Mouse (Mus musculus): Measurements from ENCODE around the gene Necap2.
A peak's percentile ranks its signal among the peaks of the same experiment; 100 is the strongest.

Necap2 gene

DNA sequence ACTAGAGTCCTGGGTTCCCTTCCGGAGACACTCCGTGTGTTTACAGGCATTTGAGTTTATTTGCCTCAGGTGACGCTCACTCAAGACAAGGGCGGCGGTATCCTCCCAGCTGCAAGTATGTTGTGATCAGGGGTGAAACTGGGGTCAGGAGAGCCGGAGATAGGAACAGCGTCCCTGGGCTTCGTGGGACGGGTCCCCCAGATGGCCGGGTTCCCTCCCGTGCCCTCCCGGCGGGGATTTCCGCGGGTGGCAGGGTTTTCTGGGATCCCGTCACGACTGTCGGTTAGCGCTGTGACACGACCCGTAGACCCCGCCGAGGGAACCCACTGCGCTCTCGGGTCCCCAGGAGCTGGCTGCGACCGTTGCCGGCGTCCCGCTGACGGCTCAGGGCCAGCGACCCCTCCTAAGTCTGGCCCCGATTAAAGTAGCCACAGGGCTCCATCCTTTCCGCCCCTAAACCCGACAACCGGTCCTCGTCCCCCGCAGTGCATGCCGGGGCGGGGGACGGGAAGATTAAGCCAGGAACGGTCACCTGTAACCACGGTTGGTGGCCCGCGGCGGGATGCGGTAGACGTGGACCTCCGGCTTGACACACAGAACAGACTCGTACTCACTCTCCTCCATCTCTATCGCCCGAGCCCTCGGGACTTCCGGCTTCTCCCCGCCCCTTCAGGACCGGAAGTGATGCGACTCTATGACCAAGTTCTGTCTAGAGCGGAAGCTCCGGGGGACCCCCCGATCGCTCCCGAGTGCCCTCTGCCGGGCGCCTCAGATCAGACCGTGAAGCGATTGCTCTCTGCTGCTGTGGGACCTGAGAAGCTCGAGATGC, at the start of gene Necap2:
Necap2 (minus strand) TSS at position 677 of the 829 bp plus-strand sequence.
- DNase-seq (ENCODE audit: low read depth, low spot score) = peak; percentile 95

DNA sequence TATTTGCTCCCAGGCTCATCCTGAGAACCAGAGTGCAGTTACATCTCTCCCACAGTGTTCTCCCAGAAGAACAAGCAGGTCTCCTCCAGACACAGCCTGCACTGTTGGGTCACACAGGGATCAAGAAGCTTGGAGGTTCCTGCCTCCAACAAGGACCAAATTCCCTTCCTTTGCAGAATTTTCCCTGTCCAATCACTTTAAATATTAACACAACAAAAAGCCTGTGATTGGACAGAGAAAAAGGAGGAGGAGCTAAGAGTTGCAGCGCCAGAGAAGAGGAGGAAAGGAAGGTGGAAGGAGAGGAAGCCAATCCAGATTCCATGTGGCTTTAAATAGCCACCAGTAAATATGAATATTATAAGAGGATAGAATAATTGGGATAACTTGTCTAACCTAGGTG, 44.9 kb upstream of the Necap2 start:
- no peak for DNase-seq (ENCODE audit: low read depth, low spot score)

DNA sequence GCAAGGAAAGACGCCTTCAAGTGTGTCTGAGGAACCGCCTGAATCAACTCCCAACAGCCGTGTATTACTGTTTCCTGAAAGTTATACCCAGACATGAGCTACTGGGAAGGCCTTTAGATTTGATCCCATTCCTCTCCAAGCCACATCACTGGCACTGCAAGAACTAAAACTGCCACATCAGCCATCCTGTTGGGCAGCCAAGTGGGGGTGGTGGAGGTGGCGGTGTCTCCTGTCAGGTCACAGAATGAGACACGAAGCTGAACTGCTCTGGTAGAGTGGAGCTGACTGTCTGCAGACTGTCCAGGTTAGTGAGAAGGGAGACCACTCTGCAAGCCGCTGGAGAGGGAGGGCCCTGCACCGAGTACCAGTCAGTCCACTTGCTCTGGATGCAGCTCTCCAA, 44.5 kb upstream of the Necap2 start:
- DNase-seq (ENCODE audit: low read depth, low spot score) = no peak

DNA sequence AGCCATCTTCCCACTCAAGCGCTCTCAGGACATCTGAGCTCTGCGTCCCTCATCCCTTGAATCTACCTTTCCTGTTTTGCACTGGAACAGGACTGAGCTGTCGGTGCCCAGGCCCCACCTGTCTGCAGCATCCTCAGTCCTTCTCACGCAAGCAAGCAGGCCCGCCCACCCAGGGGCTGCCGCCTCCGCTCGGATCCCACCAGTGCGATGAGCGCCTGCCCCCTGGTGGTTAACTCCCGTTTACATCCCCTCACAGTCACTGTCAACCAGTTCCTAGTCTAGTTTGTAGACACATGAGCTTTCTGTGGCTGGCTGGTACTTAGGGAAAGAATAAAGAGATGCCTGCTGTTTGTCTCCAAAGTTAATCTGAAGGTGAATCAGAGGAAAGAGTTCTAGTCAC, 42.5 kb upstream of the Necap2 start:
- peak; percentile 37 for DNase-seq (ENCODE audit: low read depth, low spot score)

DNA sequence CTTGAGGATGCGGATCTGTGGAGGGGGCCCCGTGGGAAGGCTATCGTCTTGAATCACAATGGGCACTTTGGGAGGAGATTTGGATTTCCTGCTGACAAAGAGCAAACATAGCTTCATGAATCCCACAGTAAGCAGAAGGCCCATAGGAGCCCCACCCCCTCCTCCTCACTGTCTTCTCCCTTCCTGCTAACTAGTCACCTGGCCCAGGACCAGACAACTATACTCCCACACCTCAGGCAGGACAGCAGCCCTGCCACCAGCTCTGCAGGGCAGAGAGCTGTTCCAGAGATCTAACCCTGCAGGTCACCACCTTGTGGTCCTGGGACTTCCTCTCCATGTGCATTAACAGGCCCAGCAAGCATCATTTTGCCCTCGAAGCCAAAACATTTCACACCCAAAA, 40.5 kb upstream of the Necap2 start:
- no peak for DNase-seq (ENCODE audit: low read depth, low spot score)

DNA sequence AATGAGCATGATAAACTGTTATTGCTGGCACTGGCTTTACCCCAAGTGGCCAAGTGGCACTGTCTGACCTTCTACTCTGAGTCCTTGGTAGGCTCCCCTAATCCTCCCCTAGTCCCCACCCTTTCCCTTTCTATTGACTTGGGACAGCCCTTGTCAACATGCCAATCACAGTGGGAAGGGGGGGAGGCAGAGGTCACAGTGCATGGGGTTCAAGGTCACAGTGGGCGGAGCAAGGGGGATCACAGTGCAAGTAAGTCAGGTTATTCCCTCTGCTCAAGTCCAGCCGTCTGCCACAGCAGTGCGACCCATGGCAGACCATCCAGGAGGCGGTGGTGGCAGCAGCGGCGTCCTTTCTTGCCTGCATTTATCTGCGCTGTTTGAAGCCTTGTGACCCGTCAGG, 37.2 kb upstream of the Necap2 start:
- no peak for DNase-seq (ENCODE audit: low read depth, low spot score)

DNA sequence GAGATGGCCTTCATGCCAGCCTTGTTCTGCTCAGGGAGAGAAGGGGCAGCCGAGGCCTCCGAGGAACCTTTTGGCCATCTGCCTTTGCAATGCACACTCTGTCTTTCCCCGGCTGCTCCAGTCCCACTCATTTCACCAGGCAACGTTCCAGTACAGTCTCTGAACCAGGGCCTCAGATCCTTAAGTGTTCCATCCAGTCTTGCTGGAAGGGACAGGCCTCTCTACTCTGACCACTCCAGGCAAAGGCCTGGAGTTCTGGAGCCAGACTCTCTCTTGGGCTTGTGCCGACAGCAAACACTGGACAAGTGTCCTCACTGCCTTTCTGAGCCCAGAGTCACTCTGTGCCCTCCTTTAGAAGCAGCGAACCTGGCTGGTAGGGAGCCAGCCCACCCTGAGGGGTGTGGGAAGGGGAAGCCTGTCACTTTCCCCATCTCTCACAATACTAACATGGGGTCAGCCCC, 36.4 kb upstream of the Necap2 start:
- DNase-seq (ENCODE audit: low read depth, low spot score) = no peak

DNA sequence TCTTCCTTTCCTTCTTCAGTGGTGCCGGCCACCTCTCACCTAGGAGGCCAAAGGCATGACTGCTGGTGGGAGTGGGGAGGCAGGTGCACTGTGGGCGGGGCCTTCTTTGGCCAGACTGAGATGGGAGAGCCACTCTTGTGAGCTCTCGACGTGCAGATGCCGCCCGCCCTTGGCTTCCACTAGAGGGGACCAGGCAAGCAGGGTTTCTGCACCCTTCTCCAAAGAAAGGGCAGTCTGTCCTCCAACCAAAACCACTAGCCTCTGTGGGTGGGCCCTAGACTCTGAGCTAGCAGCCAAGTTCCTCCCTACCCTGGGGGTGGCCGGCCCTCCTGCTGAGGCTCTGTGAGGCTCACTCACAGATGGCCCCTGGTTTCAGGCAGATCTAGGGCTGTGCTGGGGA, 35.7 kb upstream of the Necap2 start:
- no peak for DNase-seq (ENCODE audit: low read depth, low spot score)

DNA sequence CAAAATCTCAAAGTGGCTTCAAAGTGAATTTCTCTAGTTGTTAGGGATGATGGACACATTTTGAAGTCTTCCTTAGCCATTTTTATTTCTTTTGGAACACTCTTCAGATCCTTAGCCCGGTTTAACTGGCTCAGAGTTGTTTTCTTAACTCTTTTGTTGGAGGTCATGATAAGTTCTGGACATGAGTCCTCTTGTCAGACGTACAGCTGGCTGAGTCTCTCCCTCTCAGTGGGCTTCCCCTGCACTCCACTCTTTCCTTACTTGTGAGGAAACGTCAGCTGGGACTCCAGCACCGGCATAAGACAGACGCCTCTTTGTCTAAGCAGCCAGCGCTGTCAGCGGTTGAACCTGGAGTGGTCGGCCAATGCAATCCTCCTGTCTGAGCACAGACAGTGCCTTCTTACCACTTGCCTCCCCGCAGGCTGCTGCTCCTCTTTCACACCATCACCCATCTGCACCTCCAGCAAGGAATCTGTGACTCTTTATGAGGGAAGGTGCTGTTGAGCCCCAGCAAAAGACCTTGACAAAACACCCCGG, 30.1 kb upstream of the Necap2 start:
- DNase-seq (ENCODE audit: low read depth, low spot score) = no peak

DNA sequence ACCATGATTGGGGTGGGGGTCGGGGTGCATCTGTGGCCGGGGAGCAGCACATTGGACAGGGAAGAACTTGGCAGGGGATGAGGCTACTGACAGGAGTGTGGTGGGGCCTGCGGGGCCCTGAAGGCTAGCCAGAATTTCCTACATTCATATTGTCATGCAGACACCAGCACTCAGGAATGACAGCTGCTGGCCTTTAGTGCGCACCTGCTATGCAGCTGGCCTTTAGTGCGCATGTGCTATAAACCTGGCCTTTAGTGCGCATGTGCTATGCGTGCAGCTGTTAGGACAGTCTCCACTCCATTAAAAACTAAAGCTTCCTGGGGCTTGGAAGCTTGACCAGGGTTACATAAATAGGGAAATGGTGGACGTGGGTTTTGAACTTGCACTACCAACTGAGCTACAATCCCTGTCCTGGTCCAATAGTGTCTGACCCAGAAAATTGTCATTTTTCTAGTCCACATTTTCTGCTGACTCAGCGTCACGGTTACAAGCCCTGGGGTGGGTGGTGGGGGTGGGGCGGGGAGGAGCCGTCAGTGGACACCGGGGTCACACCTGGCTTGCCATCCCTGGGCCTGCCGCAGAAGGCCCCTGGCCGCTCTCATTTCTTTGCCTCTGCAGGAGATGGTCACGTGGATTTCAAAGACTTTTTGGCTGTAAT, 28.5 kb upstream of the Necap2 start:
- DNase-seq (ENCODE audit: low read depth, low spot score) = no peak

DNA sequence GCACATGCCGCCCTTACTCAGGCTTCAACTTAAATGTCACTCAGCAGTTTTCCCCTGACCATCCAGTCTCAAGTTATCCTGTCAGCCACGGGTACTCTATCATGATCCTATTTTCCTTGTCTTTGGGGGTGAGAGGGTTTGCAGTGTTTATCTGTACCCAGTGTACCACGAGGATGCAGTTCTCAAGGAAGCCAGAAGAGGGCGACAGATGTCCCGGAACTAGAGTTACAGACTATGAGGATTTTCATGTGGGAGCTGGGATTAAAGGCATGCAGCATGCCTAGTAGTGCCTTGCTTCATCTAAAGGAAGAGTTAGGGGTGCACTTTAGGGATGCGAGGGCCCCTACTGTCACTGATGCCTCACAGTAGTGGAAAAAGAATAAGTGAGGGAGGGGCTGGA, 23.7 kb upstream of the Necap2 start:
- DNase-seq (ENCODE audit: low read depth, low spot score) = no peak

DNA sequence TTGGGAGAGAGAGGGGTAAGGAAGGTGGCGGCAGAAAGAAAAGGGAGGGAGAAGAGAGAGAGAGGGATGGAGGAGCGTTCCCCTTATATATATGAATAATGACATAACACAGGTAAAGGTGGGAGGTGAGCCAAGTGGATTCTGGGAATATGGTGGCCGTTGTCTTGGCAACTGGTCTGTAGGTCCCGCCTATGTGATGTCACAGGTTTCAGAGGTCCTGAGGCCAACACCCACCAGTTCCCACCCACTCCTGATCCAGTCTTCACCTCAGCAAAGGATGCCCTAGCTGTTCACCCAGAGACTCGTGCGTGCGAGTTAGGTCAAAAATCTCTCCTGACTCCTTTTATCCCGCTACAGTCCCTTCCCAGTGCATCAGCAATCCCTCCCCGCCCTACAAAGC, 23.1 kb upstream of the Necap2 start:
- DNase-seq (ENCODE audit: low read depth, low spot score) = no peak

DNA sequence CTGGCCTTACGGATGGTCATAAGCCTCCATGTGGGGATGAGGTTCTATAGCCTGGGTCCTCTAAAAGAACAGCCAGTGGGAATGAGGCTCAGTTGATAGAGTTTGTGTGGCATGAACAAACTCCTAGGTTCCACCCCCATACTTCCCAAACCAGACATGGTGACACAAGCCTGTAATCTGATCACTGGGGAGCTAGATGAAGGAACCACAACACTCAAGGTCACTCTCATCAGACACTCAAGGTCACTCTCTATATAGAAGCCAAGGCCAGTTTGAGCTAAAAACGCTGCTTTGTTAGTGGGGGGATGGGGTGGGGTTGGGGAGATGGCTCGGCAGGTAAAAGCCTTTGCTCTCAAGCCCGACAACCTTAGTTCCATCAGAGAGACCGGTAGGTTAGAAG, 21.8 kb upstream of the Necap2 start:
- no peak for DNase-seq (ENCODE audit: low read depth, low spot score)

DNA sequence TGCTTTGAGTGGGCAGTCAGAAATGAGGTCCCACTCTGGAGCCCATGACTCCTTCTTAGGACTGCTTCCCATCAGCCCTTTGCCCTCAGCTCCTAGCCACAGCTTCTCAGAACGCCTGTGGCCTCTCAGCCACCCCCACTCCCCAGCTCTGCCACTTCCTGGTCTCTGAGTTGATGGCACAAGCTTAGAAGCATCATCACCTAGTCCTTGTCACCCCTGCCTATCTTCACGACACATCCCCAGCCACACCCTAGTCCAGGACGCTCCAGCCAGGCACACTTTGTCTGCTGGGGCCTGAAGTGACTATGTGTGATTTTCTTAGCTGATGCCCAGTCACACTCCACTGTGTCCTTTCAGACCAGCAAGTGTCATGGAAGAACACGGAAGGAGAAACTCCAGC, 20.8 kb upstream of the Necap2 start:
- DNase-seq (ENCODE audit: low read depth, low spot score) = peak; percentile 22

DNA sequence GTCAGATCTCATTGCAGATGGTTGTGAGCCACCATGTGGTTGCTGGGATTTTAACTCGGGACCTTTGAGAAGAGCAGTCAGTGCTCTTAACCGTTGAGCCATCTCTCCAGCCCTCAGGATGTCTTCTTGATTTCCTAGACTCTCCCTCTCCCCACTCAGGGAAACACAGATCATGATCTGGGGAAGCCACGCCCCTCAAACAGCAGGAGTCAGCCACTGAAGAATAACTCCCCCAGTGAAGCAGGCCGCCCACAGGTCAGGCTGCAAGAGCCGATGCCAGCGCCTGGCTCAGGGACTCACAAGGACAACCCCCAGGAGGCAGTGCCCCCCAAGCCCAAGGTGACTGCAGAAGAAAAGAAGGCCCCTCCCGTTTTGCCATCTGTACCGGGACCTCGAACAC, 18.6 kb upstream of the Necap2 start:
- DNase-seq (ENCODE audit: low read depth, low spot score) = no peak

DNA sequence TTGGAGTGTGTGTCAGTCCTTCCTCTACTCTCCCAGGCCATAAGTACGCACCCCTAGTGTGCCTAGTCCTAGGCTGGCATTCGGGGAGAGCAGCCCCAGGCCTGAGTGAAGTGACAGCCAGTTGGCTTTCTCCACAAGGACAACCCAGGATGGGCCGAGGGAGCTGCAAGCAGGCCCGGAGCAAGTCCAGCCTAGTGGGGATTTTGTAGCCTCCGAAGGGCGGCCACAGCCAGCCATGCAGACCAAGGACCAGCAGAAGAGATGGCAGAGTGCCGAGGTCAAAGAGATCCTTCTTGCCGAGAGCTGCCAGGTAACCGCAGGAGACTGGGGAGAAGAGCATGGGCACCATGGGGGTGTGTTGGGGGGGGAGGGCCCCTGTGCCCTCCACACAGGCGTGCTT, 16.9 kb upstream of the Necap2 start:
- DNase-seq (ENCODE audit: low read depth, low spot score) = no peak

DNA sequence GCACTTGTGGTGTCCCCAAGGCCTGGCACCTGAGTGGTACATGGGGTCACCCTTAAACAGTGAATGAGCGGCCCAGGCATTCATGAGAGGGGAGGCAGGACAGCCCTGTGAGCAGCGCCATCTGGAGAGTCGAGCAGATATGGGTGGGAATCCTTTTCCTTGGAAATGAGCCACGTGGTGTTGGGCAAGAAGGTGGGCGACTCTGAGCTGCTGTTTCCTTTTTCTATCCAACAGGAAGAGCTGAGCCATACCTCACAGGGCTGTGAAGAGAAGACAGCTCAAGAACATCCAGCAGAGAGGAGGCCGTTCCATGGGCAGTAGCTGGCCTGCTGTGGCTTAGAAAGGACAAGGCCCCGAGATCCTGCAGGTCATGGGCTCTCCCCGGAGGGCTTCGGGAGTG, 10.6 kb upstream of the Necap2 start:
- DNase-seq (ENCODE audit: low read depth, low spot score) = no peak

DNA sequence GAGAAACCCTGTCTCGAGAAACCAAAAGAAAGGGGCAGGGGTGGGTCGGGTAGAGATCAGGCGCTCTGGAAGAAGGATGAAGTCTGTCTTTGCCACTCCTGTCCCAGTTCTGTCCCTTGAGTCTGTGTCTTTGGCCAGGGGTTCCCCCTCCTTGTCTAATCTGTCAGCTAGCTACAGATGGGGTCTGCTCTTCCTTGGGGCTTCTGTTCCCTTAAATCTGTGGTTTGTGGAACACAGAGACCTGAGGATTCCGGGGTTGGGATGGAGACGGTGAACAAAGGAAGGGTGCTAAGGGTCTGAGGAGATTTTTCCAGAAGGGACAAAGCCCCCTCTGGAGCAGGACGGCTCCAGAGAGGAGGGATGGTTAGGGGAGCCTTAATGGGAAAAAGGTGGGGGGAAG, 9.9 kb upstream of the Necap2 start, which contains the start of gene Spata21:
Spata21 (plus strand) TSS at position 301 of the 400 bp plus-strand sequence.
- DNase-seq (ENCODE audit: low read depth, low spot score) = no peak

DNA sequence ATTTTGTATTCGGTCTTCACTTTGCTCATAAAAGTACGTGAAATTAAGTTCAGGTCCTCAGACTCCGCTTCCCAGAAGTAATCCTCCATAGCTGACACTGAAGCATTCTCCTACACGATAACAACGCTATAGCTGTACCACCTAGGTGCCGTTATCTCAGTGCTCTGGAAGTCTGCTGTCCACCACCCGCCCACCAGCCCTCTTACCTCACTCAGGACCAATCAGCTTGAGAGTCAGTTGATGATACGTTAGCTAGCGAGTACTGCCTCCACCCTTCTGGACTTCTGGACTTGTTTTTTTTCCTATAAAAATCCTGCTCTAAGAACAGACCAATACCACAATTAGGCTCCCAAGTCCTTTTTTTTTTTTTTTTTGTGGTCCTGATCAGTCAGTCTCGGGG, 8.7 kb upstream of the Necap2 start:
- no peak for DNase-seq (ENCODE audit: low read depth, low spot score)

DNA sequence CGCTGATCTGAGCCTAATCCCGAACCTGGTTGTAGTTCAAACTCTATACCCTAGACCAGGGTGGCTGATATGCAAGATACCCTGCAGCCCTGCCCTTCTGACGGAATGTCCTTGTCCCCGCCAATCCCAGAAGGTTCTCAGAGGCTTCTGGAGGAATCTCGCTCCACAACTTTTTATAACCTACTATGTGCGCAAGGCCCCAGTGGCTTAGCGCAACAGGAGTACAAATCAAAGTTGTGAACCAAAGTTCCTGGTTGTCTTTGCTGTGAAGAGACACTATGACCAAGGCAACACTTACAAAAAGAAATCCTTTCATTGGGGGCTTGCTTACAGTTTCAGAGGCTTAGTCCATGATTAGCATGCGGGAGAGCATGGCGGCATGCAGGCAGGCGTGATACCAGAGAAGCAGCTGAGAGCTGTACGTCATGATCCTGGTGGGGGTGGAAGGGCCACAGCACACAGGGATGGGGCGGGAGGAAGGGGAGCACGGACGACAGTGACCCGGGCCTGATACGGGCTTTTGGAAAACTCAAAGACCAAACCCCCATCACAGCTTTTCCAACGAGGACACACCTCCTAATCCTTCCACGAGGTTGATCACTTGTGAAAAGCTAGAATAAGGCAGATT, 467 bp upstream of the Necap2 start:
- DNase-seq (ENCODE audit: low read depth, low spot score) = peak; percentile 15

DNA sequence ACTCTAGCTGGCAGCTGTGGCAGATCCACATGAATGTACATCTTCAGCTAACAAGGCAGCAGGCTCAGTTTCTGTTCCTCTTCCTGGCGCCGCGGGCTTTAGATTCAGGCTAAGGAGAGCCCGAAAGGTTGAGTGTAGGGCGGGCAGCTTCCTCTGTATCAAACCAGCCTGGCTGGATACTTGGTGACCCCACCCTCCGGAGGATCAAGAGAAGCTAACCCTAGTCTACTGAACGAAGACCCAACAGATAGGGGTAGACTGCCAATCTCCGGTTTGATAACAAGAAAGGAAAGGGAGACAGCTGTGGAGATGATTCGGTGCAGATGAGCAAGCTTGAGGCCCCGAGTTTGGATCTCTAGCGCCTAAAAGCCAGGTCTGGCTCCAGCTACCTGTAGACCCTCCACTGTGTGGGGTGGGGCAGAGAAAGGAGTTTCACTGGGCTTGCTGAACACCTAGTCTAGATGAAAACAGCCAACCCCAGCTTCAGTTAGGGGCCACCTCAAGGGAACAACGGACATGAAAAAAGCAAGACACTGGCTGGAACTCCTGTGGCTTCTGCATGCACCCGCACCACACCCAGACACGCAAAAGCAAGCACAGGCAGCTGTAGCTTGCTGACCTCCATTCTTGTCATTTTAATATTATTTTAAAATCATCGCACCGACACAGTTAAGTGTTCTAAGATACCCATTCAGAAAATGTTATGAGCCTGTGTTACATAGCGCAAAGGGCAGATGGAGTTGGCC, 1.2 kb downstream of the Necap2 start:
- DNase-seq (ENCODE audit: low read depth, low spot score) = peak; percentile 18

DNA sequence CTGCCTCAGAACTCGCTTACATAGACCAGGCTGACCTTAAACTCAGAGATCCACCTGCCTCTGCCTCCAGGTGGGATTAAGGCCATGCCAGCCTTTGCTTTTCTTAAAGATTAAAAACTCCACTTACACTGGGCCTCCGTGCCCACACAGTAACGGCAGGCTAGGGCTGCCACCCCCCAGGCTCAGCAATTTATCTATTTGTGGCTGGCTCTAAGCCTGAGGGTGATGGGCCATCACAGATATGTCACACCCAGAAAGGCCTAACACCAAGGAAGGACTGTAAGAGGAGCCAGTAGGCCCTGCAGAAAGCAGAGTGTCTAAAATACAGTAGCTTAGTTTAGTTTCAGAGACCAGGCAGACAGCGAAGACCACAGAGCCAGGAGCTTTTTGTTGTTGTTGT, 4.0 kb downstream of the Necap2 start:
- DNase-seq (ENCODE audit: low read depth, low spot score) = no peak

Measured in CD4-positive helper T cell, adult 2 months (primary cell).